12 mouse cellular contexts compared by ENCODE assay signal in the genomic region with DNA sequence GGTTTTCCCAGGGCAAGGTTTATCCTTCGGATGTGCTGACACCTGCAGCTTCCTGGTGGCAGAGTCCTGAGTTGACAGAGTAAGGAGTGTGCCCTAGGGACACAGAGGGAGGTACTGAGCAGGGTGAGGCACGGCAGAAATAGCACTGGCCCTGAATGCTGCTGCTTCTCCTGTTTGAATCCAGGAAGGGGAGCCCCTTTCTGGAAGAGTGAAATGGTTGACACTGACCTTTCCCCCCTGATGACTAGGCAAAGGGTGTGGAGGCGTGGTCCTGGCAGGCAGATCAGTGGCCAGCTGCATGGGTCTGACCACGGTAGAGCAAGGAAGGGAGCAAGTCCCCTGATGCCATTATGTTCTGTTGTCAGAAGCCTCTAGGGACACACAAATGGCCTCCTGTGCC. TPM values are rescaled to one million over a fixed set of nuclear protein-coding genes. Genes with fewer than 3 reads are reported as not detected.
DNase-seq lines count a peak whose midpoint lies in the region; ATAC-seq and TF ChIP-seq lines count a peak whose summit lies in the region.
"Had no signal": no experiment of that assay in that cellular context is flagged by ENCODE, and none has a peak within 500 bp of the region (broad histone marks: within the 10 kb centered on the region; RNA-seq: fewer than 3 reads in every experiment).

No protein-coding gene starts in this region.

- H3K4me1 ChIP-seq in bone marrow, adult 2 months (ENCODE audit: control insufficient read depth, insufficient read depth, low read length), result peaks cover 35% of the 10 kb centered on the region
- peaks cover 73% of the 10 kb centered on the region for H3K4me1 ChIP-seq in liver, embryonic 13.5 days (replicated peaks)
- 0 out of 2 replicates have a peak, but pooled peaks cover 5% of the 10 kb centered on the region for H3K4me1 ChIP-seq in forebrain, embryonic 12.5 days

- no peak for TF ChIP-seq CTCF in bone marrow, adult 2 months (IDR thresholded peaks at IDR 0.05; ENCODE audit: control insufficient read depth, insufficient read depth, low read length)

- peak overlapping the region; percentile 2 for H3K27ac ChIP-seq in bone marrow, adult 2 months (ENCODE audit: control insufficient read depth, insufficient read depth, low read depth, low read length, poor library complexity)
- H3K27ac ChIP-seq in liver, embryonic 13.5 days, result peak overlapping the region; percentile 34; the same call in 1 of the 2 replicates
- H3K27ac ChIP-seq in forebrain, embryonic 12.5 days, result no peak overlapping the region
- H3K27ac ChIP-seq: hindbrain, embryonic 15.5 days; limb, embryonic 10.5 days had no signal

- no peak for TF ChIP-seq POLR2A in bone marrow, adult 2 months (IDR thresholded peaks at IDR 0.05; ENCODE audit: borderline replicate concordance, control insufficient read depth, low read depth, low read length)

- no peak overlapping the region for H3K9ac ChIP-seq in liver, embryonic 13.5 days
- H3K9ac ChIP-seq in forebrain, embryonic 12.5 days, result no peak overlapping the region
- H3K9ac ChIP-seq: hindbrain, embryonic 15.5 days had no signal

- DNase-seq in kidney, adult 11 months, result peak; percentile 57
- no peak for DNase-seq in kidney, postnatal 10 days
- DNase-seq in 3T3-L1 (ENCODE audit: low read depth, low spot score), result peak; percentile 43
- DNase-seq in liver, embryonic 13.5 days, result no peak
- DNase-seq in layer of hippocampus, adult 8-10 months (ENCODE audit: low spot score in 2 of 2), result no peak
- DNase-seq: cerebellum, adult 9-11 months; right cerebral cortex, postnatal 4 days had no signal

- 31% methylated on average over 4 of the region's 4 CpGs for WGBS in bone marrow, adult 2 months
- 40% methylated on average over 4 of the region's 4 CpGs for WGBS in liver, embryonic 13.5 days (ENCODE audit: insufficient replicate concordance)
- WGBS in forebrain, embryonic 12.5 days, result 58% methylated on average over 4 of the region's 4 CpGs

- ATAC-seq in liver, embryonic 13.5 days (ENCODE audit: low read depth), result no peak
- ATAC-seq in forebrain, embryonic 12.5 days (ENCODE audit: low FRiP score), result no peak
- no peak for ATAC-seq in CD4-positive, CD25-positive, alpha-beta regulatory T cell, adult 4 months

- peaks cover 5% of the 10 kb centered on the region; the same call in 1 of the 2 replicates for H3K27me3 ChIP-seq in liver, embryonic 13.5 days
- peaks cover 15% of the 10 kb centered on the region for H3K27me3 ChIP-seq in forebrain, embryonic 12.5 days
- H3K27me3 ChIP-seq: hindbrain, embryonic 15.5 days had no signal

- H3K4me3 ChIP-seq in bone marrow, adult 2 months (replicated peaks; ENCODE audit: control insufficient read depth, low read depth, low read length), result no peak overlapping the region
- H3K4me3 ChIP-seq in liver, embryonic 13.5 days (replicated peaks), result no peak overlapping the region
- no peak overlapping the region for H3K4me3 ChIP-seq in forebrain, embryonic 12.5 days (replicated peaks)
- H3K4me3 ChIP-seq: hindbrain, embryonic 15.5 days; limb, embryonic 10.5 days had no signal

- 0 out of 2 replicates have a peak overlapping the region, but pooled peaks have one; percentile 1 for H3K4me2 ChIP-seq in liver, embryonic 13.5 days
- no peak overlapping the region for H3K4me2 ChIP-seq in forebrain, embryonic 12.5 days
- H3K4me2 ChIP-seq: hindbrain, embryonic 15.5 days had no signal

- H3K36me3 ChIP-seq in liver, embryonic 13.5 days, result no peaks in the 10 kb centered on the region
- H3K36me3 ChIP-seq in forebrain, embryonic 12.5 days (replicated peaks), result no peaks in the 10 kb centered on the region
- H3K36me3 ChIP-seq: hindbrain, embryonic 15.5 days; limb, embryonic 10.5 days had no signal

- no peaks in the 10 kb centered on the region for H3K9me3 ChIP-seq in liver, embryonic 13.5 days (replicated peaks)
- no peaks in the 10 kb centered on the region for H3K9me3 ChIP-seq in forebrain, embryonic 12.5 days
- H3K9me3 ChIP-seq: hindbrain, embryonic 15.5 days; limb, embryonic 10.5 days had no signal

RNA-seq across cellular contexts. Expression of gene Sh3bp2, which starts 5.0 kb away (rescaled TPM):
- 15.0 and 29.7 TPM in 2 replicates for polyA plus RNA-seq in bone marrow, adult 2 months (2011; ENCODE audit: insufficient read depth, insufficient read length, low replicate concordance, missing spikeins)
- 2.4 and 4.4 TPM in 2 replicates for polyA plus RNA-seq in liver, embryonic 13.5 days (2015; fragmentation: Nextera tagmentation; extraction: Ambion mirVana)
- 18.5 and 20.1 TPM in 2 replicates for polyA plus RNA-seq in forebrain, embryonic 12.5 days (2016; fragmentation: Nextera tagmentation; extraction: Ambion mirVana)
- 10 to 100 TPM in 2 of 4 experiments, 1 to 10 TPM in 2; 3.8 to 13.5 (median 8.5) TPM for total RNA-seq in layer of hippocampus, adult 8-10 months (2022)
- 10 to 100 TPM in 1 of 2 experiments, 1 to 10 TPM in 1; 6.0 to 18.6 TPM for polyA plus RNA-seq in CD4-positive, CD25-positive, alpha-beta regulatory T cell, adult 4 months (2017; shearing (Covaris generic))

RNA-seq across cellular contexts. Expression of gene Tnip2, which starts 16.9 kb away (rescaled TPM):
- polyA plus RNA-seq in bone marrow, adult 2 months (2011; ENCODE audit: insufficient read depth, insufficient read length, low replicate concordance, missing spikeins), result 4.6 and 15.1 TPM in 2 replicates
- polyA plus RNA-seq in liver, embryonic 13.5 days (2015; fragmentation: Nextera tagmentation; extraction: Ambion mirVana), result 5.4 and 6.6 TPM in 2 replicates
- 6.7 and 9.2 TPM in 2 replicates for polyA plus RNA-seq in forebrain, embryonic 12.5 days (2016; fragmentation: Nextera tagmentation; extraction: Ambion mirVana)
- 10 to 100 TPM; 27.2 to 36.7 (median 33.1) TPM for total RNA-seq in layer of hippocampus, adult 8-10 months (2022)
- polyA plus RNA-seq in CD4-positive, CD25-positive, alpha-beta regulatory T cell, adult 4 months (2017; shearing (Covaris generic)), result 10 to 100 TPM; 26.9 to 31.4 TPM

RNA-seq across cellular contexts. Expression of gene Add1, which starts 42.8 kb away (rescaled TPM):
- 160 and 163 TPM in 2 replicates for polyA plus RNA-seq in bone marrow, adult 2 months (2011; ENCODE audit: insufficient read depth, insufficient read length, low replicate concordance, missing spikeins)
- polyA plus RNA-seq in liver, embryonic 13.5 days (2015; fragmentation: Nextera tagmentation; extraction: Ambion mirVana), result 124 and 133 TPM in 2 replicates
- 197 and 211 TPM in 2 replicates for polyA plus RNA-seq in forebrain, embryonic 12.5 days (2016; fragmentation: Nextera tagmentation; extraction: Ambion mirVana)
- 100 to 1,000 TPM; 394 to 417 (median 404) TPM for total RNA-seq in layer of hippocampus, adult 8-10 months (2022)
- polyA plus RNA-seq in CD4-positive, CD25-positive, alpha-beta regulatory T cell, adult 4 months (2017; shearing (Covaris generic)), result 100 to 1,000 TPM; 117 to 179 TPM

Comparison
In these comparisons a context has a peak if more than half of its experiments do, and no peak if none do; other contexts are left out.
1. DNase-seq: peak in kidney, adult 11 months (single experiment) and 3T3-L1 (single experiment); none in kidney, postnatal 10 days (single experiment), liver, embryonic 13.5 days (single experiment) and layer of hippocampus, adult 8-10 months (0 of 2).